23 mouse cellular contexts compared by ENCODE assay signal in the genomic region with DNA sequence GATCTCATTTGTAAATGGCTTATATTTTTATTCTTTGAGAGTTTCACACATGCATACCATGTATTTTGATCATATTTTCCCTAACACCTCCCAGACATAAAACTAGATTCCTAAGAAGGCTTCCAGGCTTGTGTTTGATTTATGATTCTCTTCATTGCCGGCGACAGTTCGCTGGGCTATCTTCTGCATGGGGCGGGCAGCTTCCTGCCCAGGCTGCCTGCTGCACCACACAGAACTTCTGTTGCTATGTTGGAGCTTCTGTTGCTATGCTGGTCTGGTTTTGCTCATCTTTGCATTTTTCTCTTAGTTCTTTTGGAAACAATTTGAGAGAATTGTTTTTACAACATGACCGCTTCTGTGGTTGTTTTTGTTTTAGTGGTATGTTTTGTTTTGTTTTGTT. TPM values are rescaled to one million over a fixed set of nuclear protein-coding genes. Genes with fewer than 3 reads are reported as not detected.
A peak's percentile ranks its signal among the peaks of the same experiment; 100 is the strongest.
DNase-seq lines count a peak whose midpoint lies in the region; ATAC-seq and TF ChIP-seq lines count a peak whose summit lies in the region.
"Had no signal": no experiment of that assay in that cellular context is flagged by ENCODE, and none has a peak within 500 bp of the region (broad histone marks: within the 10 kb centered on the region; RNA-seq: fewer than 3 reads in every experiment).

No protein-coding gene starts in this region.

- ATAC-seq in CD4-positive, CD25-positive, alpha-beta regulatory T cell, adult 4 months: no peak
- no peak for ATAC-seq in kidney, postnatal 0 days (replicated peaks; ENCODE audit: low FRiP score, low read depth)
- no peak for ATAC-seq in kidney, embryonic 15.5 days (replicated peaks; ENCODE audit: low FRiP score)
- ATAC-seq: forebrain, embryonic 14.5 days; inflammation-experienced regulatory T-cells, adult 6 months had no signal

- TF ChIP-seq RAD21 in MEL (IDR thresholded peaks at IDR 0.05; ENCODE audit: low read depth, low read length): no peak

- H3K27me3 ChIP-seq in kidney, postnatal 0 days (ENCODE audit: insufficient read depth, low read length): no peaks in the 10 kb centered on the region
- no peaks in the 10 kb centered on the region for H3K27me3 ChIP-seq in kidney, embryonic 15.5 days
- H3K27me3 ChIP-seq in MEL (ENCODE audit: control insufficient read depth in 1 of 2, insufficient read depth in 2 of 2, low read length in 2 of 2): no peaks in the 10 kb centered on the region
- H3K27me3 ChIP-seq: CH12.LX; heart, embryonic 13.5 days; hindbrain, embryonic 15.5 days had no signal

- TF ChIP-seq POLR2A in MEL (IDR thresholded peaks at IDR 0.05; ENCODE audit: control insufficient read depth in 1 of 2, insufficient read depth in 1 of 2, low read depth in 1 of 2, low read length in 2 of 2, poor library complexity in 1 of 2): no peak
- TF ChIP-seq POLR2A in lung, adult 2 months (IDR thresholded peaks at IDR 0.05; ENCODE audit: borderline replicate concordance, extremely low read depth, low read depth, low read length): no peak

- H3K9me3 ChIP-seq in kidney, postnatal 0 days (replicated peaks; ENCODE audit: low read length): no peaks in the 10 kb centered on the region
- no peaks in the 10 kb centered on the region for H3K9me3 ChIP-seq in kidney, embryonic 15.5 days (replicated peaks)
- no peaks in the 10 kb centered on the region for H3K9me3 ChIP-seq in MEL (replicated peaks; ENCODE audit: insufficient read depth, low read length)
- H3K9me3 ChIP-seq: embryonic facial prominence, embryonic 10.5 days; heart, embryonic 13.5 days; hindbrain, embryonic 15.5 days had no signal

- H3K79me2 ChIP-seq in MEL (ENCODE audit: control insufficient read depth, insufficient read depth, low read length, poor library complexity): no peaks in the 10 kb centered on the region

- TF ChIP-seq EP300 in MEL (IDR thresholded peaks at IDR 0.05; ENCODE audit: low read depth in 1 of 2, low read length in 2 of 2): no peak

- H3K9ac ChIP-seq in kidney, postnatal 0 days (ENCODE audit: low read depth, low read length): no peak overlapping the region
- H3K9ac ChIP-seq in kidney, embryonic 15.5 days: no peak overlapping the region
- H3K9ac ChIP-seq in MEL (ENCODE audit: control insufficient read depth, low read depth, low read length, poor library complexity, severe bottlenecking): no peak overlapping the region
- H3K9ac ChIP-seq: heart, embryonic 13.5 days; hindbrain, embryonic 15.5 days had no signal

- H3K4me3 ChIP-seq in kidney, postnatal 0 days (replicated peaks; ENCODE audit: low read depth, low read length): no peak overlapping the region
- H3K4me3 ChIP-seq in kidney, embryonic 15.5 days (replicated peaks): no peak overlapping the region
- no peak overlapping the region for H3K4me3 ChIP-seq in MEL (ENCODE audit: control insufficient read depth in 1 of 2, insufficient read depth in 1 of 2, low read depth in 2 of 2, low read length in 2 of 2)
- H3K4me3 ChIP-seq in lung, adult 2 months (replicated peaks; ENCODE audit: extremely low read depth, low read depth, low read length): no peak overlapping the region
- H3K4me3 ChIP-seq: embryonic facial prominence, embryonic 10.5 days; heart, embryonic 13.5 days; hindbrain, embryonic 15.5 days had no signal

- H3K4me1 ChIP-seq in kidney, postnatal 0 days (replicated peaks; ENCODE audit: insufficient read depth, low read length): no peaks in the 10 kb centered on the region
- H3K4me1 ChIP-seq in kidney, embryonic 15.5 days: peaks cover 7% of the 10 kb centered on the region; the same call in 1 of the 2 replicates
- H3K4me1 ChIP-seq in MEL (ENCODE audit: control insufficient read depth in 1 of 2, insufficient read depth in 2 of 2, low read length in 2 of 2): peaks cover 0 to 13% of the 10 kb centered on the region in 2 experiments; a peak in 3 of 4 replicates
- peaks cover 7% of the 10 kb centered on the region; the same call in 1 of the 2 replicates for H3K4me1 ChIP-seq in lung, adult 2 months (ENCODE audit: control insufficient read depth, insufficient read depth, low read length)
- H3K4me1 ChIP-seq: hindbrain, embryonic 15.5 days had no signal

- H3K36me3 ChIP-seq in kidney, postnatal 0 days (ENCODE audit: insufficient read depth, low read length): no peaks in the 10 kb centered on the region
- no peaks in the 10 kb centered on the region for H3K36me3 ChIP-seq in kidney, embryonic 15.5 days
- peaks cover 0 to 15% of the 10 kb centered on the region in 2 experiments; a peak in 2 of 4 replicates for H3K36me3 ChIP-seq in MEL (ENCODE audit: control insufficient read depth in 1 of 2, insufficient read depth in 2 of 2, low read length in 2 of 2)
- H3K36me3 ChIP-seq: embryonic facial prominence, embryonic 10.5 days; heart, embryonic 13.5 days; hindbrain, embryonic 15.5 days had no signal

- TF ChIP-seq CTCF in kidney, postnatal 0 days (IDR thresholded peaks at IDR 0.05; ENCODE audit: low read depth): no peak
- no peak for TF ChIP-seq CTCF in MEL (IDR thresholded peaks at IDR 0.05 in 2 of 3, conservative IDR thresholded peaks at IDR 0.05 in 1 of 3; ENCODE audit: control insufficient read depth in 1 of 3, insufficient read depth in 1 of 3, low read depth in 2 of 3, low read length in 3 of 3, poor library complexity in 1 of 3, severe bottlenecking in 1 of 3)
- no peak for TF ChIP-seq CTCF in lung, adult 2 months (IDR thresholded peaks at IDR 0.05; ENCODE audit: insufficient read depth, low read length)

- whole genome bisulfite sequencing in kidney, postnatal 0 days: 29% methylated on average over 5 of the region's 5 CpGs
- 34% methylated on average over 5 of the region's 5 CpGs for WGBS in kidney, embryonic 15.5 days
- WGBS in lung, adult 2 months: 27% methylated on average over 5 of the region's 5 CpGs

- H3K4me2 ChIP-seq in kidney, postnatal 0 days (ENCODE audit: low read length): no peak overlapping the region
- no peak overlapping the region for H3K4me2 ChIP-seq in kidney, embryonic 15.5 days
- H3K4me2 ChIP-seq: heart, embryonic 13.5 days; hindbrain, embryonic 15.5 days had no signal

- H3K27ac ChIP-seq in kidney, postnatal 0 days: no peak overlapping the region
- H3K27ac ChIP-seq in kidney, embryonic 15.5 days: no peak overlapping the region
- no peak overlapping the region for H3K27ac ChIP-seq in MEL (ENCODE audit: control insufficient read depth, low read depth, low read length)
- H3K27ac ChIP-seq: embryonic facial prominence, embryonic 10.5 days; heart, embryonic 13.5 days; hindbrain, embryonic 15.5 days had no signal

- peak; percentile 16 for DNase-seq in CD4-positive, CD25-positive, alpha-beta regulatory T cell, adult 2 months (ENCODE audit: low read depth, low spot score)
- peak; percentile 35 for DNase-seq in kidney, postnatal 0 days (ENCODE audit: low spot score)
- DNase-seq in MEL (ENCODE audit: low read depth, low spot score): no peak
- DNase-seq in mesoderm, embryonic 11.5 days (ENCODE audit: low read depth, low spot score): peak; percentile 24
- no peak for DNase-seq in lung, adult 2 months
- DNase-seq: adrenal gland, adult 8-10 months; adrenal gland, postnatal 36 days; B cell, adult 2 months; cerebellum, adult 18-20 months; cerebellum, adult 9-11 months; cerebellum, postnatal 36 days; gastrocnemius, postnatal 36 days; heart, postnatal 36 days had no signal

RNA-seq across cellular contexts. Expression of a gene that starts 7.2 kb away (rescaled TPM):
- polyA plus RNA-seq in CD4-positive, CD25-positive, alpha-beta regulatory T cell, adult 4 months (2017; shearing (Covaris generic)): not detected
- 2.0 and 2.5 TPM in 2 replicates for polyA plus RNA-seq in kidney, postnatal 0 days (2015; fragmentation: Nextera tagmentation; extraction: Ambion mirVana)
- 1.3 and 2.6 TPM in 2 replicates for polyA plus RNA-seq in kidney, embryonic 15.5 days (2015; fragmentation: Nextera tagmentation; extraction: Ambion mirVana)
- total RNA-seq in MEL (2012; rRNA removed): 0.73 and 1.0 TPM in 2 replicates
- polyA plus RNA-seq in MEL (2012; ENCODE audit: insufficient read depth in 1 of 2, insufficient read length in 2 of 2, low read depth in 1 of 2, low replicate concordance in 2 of 2, missing spikeins in 1 of 2): 1 to 10 TPM in 1 of 2 experiments, not detected in 1; 2.5 TPM
- 0.24 TPM in 1 of 2 replicates, not detected in the other for polyA plus RNA-seq in lung, adult 2 months (2012; rRNA removed)
- total RNA-seq: gastrocnemius, adult 8-10 months had no signal
- polyA plus RNA-seq: heart, postnatal 0 days; inflammation-experienced regulatory T-cells, adult 6 months had no signal

RNA-seq across cellular contexts. Expression of a gene that starts 12.9 kb away (rescaled TPM):
- polyA plus RNA-seq in CD4-positive, CD25-positive, alpha-beta regulatory T cell, adult 4 months (2017; shearing (Covaris generic)): 10 to 100 TPM; 12.1 to 15.5 TPM
- polyA plus RNA-seq in kidney, postnatal 0 days (2015; fragmentation: Nextera tagmentation; extraction: Ambion mirVana): 14.2 and 15.9 TPM in 2 replicates
- polyA plus RNA-seq in kidney, embryonic 15.5 days (2015; fragmentation: Nextera tagmentation; extraction: Ambion mirVana): 20.4 and 22.7 TPM in 2 replicates
- 5.7 and 6.2 TPM in 2 replicates for total RNA-seq in MEL (2012; rRNA removed)
- polyA plus RNA-seq in MEL (2012; ENCODE audit: insufficient read depth in 1 of 2, insufficient read length in 2 of 2, low read depth in 1 of 2, low replicate concordance in 2 of 2, missing spikeins in 1 of 2): 10 to 100 TPM in 1 of 2 experiments, not detected in 1; 24.9 TPM
- 19.4 and 26.0 TPM in 2 replicates for polyA plus RNA-seq in lung, adult 2 months (2012; rRNA removed)

RNA-seq across cellular contexts. Expression of a gene that starts 13.0 kb away (rescaled TPM):
- 10 to 100 TPM in 1 of 2 experiments, 1 to 10 TPM in 1; 6.7 to 13.0 TPM for polyA plus RNA-seq in CD4-positive, CD25-positive, alpha-beta regulatory T cell, adult 4 months (2017; shearing (Covaris generic))
- 15.9 and 17.8 TPM in 2 replicates for polyA plus RNA-seq in kidney, postnatal 0 days (2015; fragmentation: Nextera tagmentation; extraction: Ambion mirVana)
- polyA plus RNA-seq in kidney, embryonic 15.5 days (2015; fragmentation: Nextera tagmentation; extraction: Ambion mirVana): 29.3 and 30.7 TPM in 2 replicates
- 14.3 and 17.1 TPM in 2 replicates for total RNA-seq in MEL (2012; rRNA removed)
- polyA plus RNA-seq in MEL (2012; ENCODE audit: insufficient read depth in 1 of 2, insufficient read length in 2 of 2, low read depth in 1 of 2, low replicate concordance in 2 of 2, missing spikeins in 1 of 2): 10 to 100 TPM in 1 of 2 experiments, not detected in 1; 47.6 TPM
- polyA plus RNA-seq in lung, adult 2 months (2012; rRNA removed): 39.0 and 47.3 TPM in 2 replicates

RNA-seq across cellular contexts. Expression of a gene that starts 29.1 kb away (rescaled TPM):
- 100 to 1,000 TPM in 1 of 2 experiments, 10 to 100 TPM in 1; 83.5 to 103 TPM for polyA plus RNA-seq in CD4-positive, CD25-positive, alpha-beta regulatory T cell, adult 4 months (2017; shearing (Covaris generic))
- 64.9 and 65.8 TPM in 2 replicates for polyA plus RNA-seq in kidney, postnatal 0 days (2015; fragmentation: Nextera tagmentation; extraction: Ambion mirVana)
- 71.8 and 81.0 TPM in 2 replicates for polyA plus RNA-seq in kidney, embryonic 15.5 days (2015; fragmentation: Nextera tagmentation; extraction: Ambion mirVana)
- 106 and 112 TPM in 2 replicates for total RNA-seq in MEL (2012; rRNA removed)
- 100 to 1,000 TPM in 1 of 2 experiments, 10 to 100 TPM in 1; 22.9 to 146 TPM for polyA plus RNA-seq in MEL (2012; ENCODE audit: insufficient read depth in 1 of 2, insufficient read length in 2 of 2, low read depth in 1 of 2, low replicate concordance in 2 of 2, missing spikeins in 1 of 2)
- polyA plus RNA-seq in lung, adult 2 months (2012; rRNA removed): 179 and 197 TPM in 2 replicates

RNA-seq across cellular contexts. Expression of a gene that starts 29.4 kb away (rescaled TPM):
- 100 to 1,000 TPM; 114 to 125 TPM for polyA plus RNA-seq in CD4-positive, CD25-positive, alpha-beta regulatory T cell, adult 4 months (2017; shearing (Covaris generic))
- polyA plus RNA-seq in kidney, postnatal 0 days (2015; fragmentation: Nextera tagmentation; extraction: Ambion mirVana): 74.1 and 76.5 TPM in 2 replicates
- polyA plus RNA-seq in kidney, embryonic 15.5 days (2015; fragmentation: Nextera tagmentation; extraction: Ambion mirVana): 61.6 and 66.4 TPM in 2 replicates
- total RNA-seq in MEL (2012; rRNA removed): 14.9 and 17.1 TPM in 2 replicates
- polyA plus RNA-seq in MEL (2012; ENCODE audit: insufficient read depth in 1 of 2, insufficient read length in 2 of 2, low read depth in 1 of 2, low replicate concordance in 2 of 2, missing spikeins in 1 of 2): 10 to 100 TPM in 1 of 2 experiments, not detected in 1; 21.3 TPM
- 86.4 and 95.1 TPM in 2 replicates for polyA plus RNA-seq in lung, adult 2 months (2012; rRNA removed)

Comparison
In these comparisons a context has a peak if more than half of its experiments do, and no peak if none do; other contexts are left out.
1. DNase-seq: peak in CD4-positive, CD25-positive, alpha-beta regulatory T cell, adult 2 months (single experiment), kidney, postnatal 0 days (single experiment) and mesoderm, embryonic 11.5 days (single experiment); none in MEL (single experiment) and lung, adult 2 months (single experiment).